Mouse (Mus musculus): ENCODE data around the gene Caskin1.

Gene Caskin1

DNA sequence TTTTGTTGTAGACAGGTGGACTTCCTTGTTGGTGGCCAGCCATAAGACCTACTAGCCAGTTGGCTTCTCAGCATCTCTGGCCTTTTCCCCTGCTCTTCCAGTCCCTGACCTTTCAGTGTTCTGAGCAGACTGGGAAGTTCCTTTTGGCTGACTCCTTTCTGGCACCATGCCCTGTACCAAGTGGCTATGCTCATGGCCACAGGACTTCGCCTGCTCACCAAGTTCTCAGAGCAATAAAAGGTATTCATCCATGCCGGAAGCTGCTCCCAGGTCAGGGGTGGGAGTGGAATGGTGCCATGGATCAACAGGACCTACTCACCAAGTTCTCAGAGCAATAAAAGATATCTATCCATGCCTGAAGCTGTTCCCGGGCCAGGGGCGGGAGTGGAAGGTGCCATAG is 15.9 kb upstream of the Caskin1 start:
- DNase-seq = no peak

DNA sequence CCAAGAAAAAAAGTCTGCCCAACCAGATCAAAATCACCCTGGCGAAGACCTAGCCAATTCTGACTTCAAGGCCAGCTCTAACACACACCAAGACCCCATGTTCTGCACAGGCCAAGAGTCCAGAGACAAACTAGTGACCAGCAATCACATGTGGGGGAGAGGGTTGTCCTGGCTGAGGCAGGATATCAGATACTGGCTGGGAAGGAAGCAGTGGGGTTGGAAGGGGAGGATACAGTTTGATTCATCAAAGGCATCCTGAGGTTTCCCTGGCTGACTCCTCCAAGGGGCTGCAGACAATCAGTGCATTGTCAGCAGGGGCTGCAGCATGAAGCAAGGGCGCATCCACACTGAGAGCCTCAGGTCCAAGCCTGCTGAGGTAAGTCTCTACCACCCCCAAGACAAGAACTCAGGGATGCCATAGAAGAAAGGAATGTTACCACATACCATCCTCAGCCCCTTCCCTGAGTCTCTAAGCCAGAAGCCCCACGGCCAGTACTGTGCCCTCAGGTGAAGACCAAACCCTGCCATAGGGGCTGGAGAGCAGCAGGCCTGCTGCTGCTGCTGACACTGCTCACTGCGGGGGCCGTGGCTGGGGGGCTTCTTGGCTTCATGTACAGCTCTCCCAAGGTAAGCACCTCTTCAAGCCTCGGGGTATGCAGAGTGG is 14.7 kb upstream of the Caskin1 start, which contains the start of gene Bricd5:
TSS of gene Bricd5 (plus strand) at position 273 of the 664 bp plus-strand sequence.
- no peak for DNase-seq

DNA sequence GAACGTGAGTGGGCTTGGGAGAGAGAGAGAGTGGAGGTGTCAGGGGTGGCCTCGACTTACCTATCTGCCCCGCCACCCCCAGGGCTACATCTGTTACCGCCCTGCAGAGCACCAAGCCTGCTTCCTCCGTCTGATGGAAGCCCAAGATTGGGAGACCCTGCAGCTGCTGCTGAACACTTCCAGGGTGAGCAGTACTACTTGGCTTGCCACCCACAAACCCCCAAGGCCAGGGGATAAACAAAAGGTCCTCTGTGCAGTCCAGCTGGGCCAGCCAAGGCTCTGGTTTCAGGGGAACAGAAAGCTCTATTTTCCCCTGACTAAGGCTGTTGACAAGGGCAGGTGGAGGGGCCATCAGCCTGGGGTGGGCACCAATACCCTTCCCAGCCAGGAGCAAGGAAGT is 13.8 kb upstream of the Caskin1 start:
- DNase-seq = no peak

DNA sequence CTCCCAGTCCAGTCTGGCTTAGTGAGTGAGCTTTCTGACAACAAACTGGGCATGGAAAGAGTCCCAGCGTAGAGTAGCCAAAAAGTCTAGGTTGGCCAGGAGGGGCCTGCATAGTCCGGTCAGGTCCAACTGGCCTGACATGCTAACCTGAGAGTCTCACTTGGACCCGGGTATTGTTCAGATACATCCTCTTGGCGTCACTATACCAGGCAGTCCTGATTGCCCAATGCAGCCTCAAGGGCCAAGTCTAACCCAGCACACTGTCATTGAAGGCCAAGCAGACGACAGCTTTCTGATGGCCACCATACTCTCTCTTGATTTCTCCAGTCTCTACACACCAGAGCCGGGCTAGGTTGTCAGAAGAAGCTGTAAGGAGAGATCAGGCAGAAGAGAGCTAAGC is 12.8 kb upstream of the Caskin1 start:
- no peak for DNase-seq

DNA sequence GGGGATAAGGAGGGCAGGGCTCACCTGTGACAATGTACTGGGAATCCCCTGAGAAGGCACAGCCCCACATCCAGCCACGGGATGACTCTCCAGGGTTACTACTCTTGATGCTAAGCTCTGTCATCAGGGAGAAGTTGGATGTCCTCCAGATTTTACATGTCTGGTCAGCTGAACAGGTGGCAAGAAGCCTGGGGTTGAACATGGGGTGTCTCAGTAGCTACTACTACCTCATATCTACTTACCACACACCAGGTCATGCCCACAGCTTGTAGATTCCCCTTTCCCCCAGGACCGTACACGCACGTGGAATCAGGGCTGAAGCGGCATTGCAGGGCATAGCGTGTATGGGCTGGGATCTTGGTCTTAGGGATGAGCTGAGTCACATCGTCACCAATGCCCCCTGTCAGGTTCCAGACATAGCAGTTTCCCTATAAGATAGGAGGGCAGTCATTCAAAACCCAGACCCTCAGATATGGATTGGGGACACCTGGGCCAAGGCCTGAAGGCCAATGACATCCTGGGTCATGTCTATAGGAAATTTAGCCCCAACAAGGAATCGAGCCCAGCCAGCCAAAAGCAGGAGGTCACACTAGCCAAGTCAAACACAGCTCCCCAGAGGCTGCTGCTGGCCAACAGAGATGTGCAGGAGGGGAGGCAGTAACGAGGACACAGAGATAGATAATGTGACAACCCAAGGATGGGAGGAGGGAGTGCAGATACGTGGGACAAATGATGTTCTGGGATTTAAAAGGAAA is 12.2 kb upstream of the Caskin1 start:
- DNase-seq = no peak

DNA sequence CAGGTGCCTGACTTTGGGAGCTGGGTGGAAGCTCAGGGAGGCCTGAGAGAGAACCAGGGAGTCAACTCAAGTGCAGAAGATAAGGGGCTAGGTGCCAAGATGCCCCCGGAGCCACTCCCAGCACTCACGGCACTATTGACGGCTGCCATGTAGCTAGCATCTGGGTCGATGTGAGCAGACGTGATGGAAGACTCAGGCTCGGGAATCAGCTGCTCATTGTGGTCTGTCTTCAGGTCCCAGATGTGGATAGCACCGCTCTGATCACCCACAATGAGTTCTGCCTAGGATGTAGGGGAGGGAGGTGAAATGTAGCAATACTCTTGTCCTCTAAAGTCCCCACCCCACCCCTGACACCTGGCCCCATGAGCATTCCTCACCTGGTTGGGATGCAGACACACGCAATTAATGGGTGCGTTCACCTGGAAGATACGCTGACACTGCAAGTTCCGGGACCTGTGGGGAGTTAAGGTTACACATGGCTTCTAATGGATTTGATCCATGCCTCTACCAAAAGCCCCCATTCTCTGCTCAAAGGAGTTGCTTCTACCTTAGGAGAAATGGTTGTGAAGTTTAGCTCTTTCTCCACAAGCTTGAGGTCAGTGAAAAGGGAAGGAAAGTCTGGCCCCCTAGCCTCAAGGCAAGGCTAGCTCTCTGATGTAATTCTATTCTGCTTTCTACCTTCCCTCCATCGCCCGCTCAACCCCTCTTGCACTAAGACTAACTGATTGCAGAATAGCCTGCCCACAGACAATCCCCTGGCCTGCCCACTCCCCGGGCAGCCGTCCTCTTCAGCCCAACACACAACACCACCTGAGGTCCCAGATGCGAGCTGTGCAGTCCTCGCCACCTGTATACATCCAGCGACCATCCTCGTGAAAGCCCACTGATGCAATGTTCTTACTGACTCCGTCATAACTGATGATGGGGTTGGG is 11.1 kb upstream of the Caskin1 start:
- DNase-seq = no peak

DNA sequence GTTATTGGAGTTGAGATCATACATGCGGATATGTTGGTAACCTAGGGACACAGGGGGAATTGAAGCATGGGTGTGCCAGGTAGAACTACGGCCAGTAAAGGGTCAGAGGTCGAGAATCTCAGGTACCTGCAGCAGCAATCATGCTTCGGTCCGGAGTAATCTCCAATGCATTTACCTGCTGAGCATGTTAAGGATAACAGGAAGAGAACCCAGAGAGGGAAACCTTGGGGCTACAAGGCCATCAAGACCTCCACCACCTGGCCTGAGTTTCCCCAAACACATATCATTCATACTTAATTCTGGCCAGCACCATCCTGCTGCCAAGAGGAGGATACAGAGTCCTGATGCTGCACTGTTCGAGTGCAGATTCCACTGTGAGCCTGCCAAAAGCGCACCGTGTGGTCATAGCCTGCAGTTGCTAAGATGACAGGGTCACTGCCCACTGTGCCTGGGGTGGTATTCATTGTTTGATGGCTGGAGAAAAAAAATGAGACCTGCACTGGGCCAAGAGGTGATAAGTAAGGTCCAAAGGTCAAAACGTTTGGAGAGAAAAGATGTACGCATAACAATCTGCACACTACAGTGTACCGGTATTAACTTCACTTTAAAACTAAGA is 10.3 kb upstream of the Caskin1 start:
- DNase-seq = no peak

DNA sequence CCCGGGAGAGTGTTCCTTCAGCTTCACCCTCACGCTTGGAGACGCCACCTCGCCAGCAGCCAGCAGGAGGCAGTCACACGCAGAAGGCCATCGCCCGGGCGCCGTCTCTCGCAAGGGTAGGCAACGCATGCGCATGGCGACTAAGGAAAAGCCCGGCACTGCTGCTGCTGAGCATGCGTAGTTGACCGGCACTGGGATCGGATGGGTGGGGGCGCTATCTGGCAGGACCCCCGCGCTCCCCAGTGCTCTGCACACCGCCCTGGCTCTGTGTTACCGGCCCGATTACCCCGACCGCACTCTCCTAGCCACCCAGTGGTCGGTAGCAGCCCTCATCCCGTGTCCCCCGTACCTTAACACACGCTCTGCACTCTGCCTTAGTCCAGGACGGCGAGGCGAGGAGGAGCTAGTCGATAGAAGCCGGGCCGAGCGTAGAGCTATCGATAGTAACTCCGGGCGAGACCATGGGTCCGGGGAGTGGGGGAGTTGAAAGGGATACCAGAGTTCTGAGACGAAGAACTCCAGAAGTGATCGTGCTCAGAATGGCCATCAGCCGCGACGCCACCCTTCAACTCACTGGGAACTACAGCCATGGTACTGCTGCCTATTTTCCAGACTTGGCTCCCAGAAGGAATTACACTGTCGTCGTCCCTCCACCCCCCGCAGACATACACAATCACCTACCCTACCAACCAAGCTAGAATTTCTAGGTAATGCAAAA is 9.6 kb upstream of the Caskin1 start, which contains the start of gene Mlst8:
TSS of gene Mlst8 (minus strand) at position 416 of the 718 bp plus-strand sequence.
- DNase-seq = peak; percentile 93 to 96

DNA sequence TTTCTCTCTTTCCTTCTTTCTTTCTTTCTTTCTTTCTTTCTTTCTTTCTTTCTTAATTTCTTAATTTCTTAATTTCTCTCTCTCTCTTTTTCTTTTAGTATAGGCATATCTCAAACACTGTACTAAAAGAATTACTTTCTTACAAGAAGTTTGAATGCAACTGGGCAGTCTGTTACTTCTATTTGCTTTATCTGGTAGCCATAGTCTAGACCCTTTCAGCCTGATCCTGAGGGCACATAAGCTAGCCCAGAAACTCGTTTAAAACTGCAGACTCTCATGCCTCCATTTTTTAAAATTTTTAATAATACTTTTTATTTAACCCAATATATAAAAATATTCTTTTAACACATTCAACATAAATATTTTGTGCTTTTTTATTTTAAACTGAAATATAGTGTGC is 9.0 kb upstream of the Caskin1 start:
- DNase-seq = no peak

- no peak for DNase-seq
Observed at GRCm38 (mm10) chr17:24480201-24480826, 8.1 kb upstream of the Caskin1 start.

GRCm38 (mm10) chr17:24481027-24481815 is 7.2 kb upstream of the Caskin1 start:
- no peak for DNase-seq

- no peak for DNase-seq
Observed at GRCm38 (mm10) chr17:24483495-24483894, 4.9 kb upstream of the Caskin1 start.

DNA sequence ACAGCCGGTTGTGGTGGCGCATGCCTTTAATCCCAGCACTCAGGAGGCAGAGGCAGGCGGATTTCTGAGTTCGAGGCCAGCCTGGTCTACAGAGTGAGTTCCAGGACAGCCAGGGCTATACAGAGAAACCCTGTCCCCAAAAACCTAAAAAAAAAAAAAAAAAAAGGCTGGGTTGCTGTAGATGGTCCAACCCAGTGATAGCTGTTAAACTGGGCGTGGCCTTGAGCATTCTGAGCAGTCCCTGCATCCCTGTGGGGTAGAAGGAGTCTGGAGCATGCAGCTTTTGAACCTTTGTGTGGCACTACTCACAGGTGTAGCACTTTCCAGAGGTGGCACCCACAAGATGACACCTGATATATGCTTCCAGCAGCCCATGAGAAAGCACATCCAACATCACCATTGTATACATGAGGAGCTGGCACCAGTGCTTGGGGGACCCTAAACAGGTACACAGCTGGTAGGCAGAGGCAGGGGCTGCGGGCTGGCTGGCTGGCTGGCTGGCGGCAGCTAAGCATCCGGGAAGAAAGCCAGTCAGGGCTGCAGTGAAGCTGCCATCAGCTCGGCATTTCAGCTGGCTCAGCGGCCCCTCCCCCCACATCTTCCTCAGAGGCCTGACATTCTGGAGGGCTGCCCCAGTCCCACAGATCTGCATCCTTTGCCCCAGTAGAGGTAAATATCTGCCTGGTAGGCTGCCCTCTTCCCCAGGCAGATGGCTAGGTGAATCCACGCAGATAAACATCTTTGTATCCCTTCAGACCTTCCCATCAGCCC is 3.1 kb upstream of the Caskin1 start:
- DNase-seq = no peak

- no peak for DNase-seq
Observed at GRCm38 (mm10) chr17:24488662-24489264, 362 bp downstream of the Caskin1 start.

DNA sequence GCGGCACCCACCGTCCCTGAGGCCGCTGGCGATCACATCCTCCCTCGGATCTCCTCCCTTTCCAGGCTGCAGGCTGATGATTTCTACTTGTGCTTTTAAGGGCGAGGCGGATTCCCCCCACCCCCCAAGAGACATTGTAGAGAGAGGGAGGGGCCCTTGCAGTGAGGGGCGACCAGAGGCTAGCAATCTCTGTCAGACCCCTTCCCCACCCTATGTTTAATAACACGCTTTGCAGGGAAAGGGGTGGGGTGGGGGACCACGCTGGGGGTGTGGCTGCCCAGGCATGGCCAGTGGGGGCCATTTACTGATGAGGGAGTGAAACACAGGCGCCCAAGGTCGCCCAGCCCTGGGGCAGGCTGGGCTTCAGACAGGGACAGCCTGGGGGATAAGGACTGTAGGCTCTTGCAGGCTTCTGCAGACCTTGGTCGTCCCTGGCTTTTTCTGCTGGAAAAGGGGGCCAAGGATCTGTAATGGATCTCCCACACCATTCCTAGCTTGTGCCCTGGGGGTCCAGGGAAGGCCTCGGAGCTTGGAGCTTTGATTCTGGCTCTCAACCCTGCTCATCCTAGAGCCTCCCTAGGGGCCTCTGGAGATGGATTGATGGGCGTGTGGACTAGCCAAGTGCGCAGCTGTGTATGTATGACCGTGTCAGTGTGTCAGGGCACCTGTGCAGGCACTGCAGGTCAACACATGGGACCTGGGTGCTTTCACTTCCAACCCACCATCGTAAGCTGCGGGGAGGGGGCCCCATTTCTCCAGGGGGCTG is 1.0 kb downstream of the Caskin1 start:
- DNase-seq = no peak

DNA sequence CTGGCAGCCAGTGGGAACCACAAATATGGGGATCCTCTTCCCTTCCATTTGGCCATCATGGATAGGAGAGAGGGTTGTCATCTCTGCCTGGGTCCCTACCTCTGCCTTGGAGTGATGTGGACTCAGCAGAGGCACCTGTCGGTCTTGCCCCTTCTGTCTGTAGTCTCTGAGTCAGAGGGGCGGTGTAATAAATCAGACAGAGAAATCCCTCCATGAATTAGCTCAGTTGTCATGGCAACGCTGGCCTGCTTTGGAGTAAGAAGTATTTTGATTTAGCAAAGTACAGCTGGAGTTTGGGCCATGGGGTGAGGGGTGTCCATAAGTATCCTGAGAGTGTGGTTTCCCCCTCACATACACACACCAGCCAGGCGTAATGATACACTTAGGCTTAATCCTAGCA is 2.0 kb downstream of the Caskin1 start:
- no peak for DNase-seq

- DNase-seq = peak in 1 of 2 experiments; percentile 51
Observed at GRCm38 (mm10) chr17:24494627-24495335, 6.4 kb downstream of the Caskin1 start.

GRCm38 (mm10) chr17:24495443-24495842 is 7.0 kb downstream of the Caskin1 start:
- DNase-seq = no peak
